Mouse (Mus musculus) limb, embryonic 13.5 days (tissue): ENCODE measurements at regions not wholly inside any gene's neighbourhood (a gene's known extent, or its start where the extent isn't known, plus 50 kb on each side); places are given as distances from the start of the nearest gene placed in this dataset.
A peak's percentile ranks its signal among the peaks of the same experiment; 100 is the strongest.

Experiments used
- ATAC-seq: fragments of 200-750 bp; cut with Nextera tagmentation; 2 replicates; pipeline ENCODE4 v1.8.0; 2017; ENCODE audit warnings: low read depth, moderate number of reproducible peaks, moderate TSS enrichment; ENCODE audit not compliant: low FRiP score
- H3K27ac ChIP-seq: fragments of 300-500 bp; sonication (generic); 2 replicates; pipeline ENCODE4 v1.5.1; 2015; ENCODE audit warnings: inconsistent platforms, mild to moderate bottlenecking, moderate library complexity
- H3K27me3 ChIP-seq: fragments of 300-500 bp; sonication (generic); 2 replicates; pipeline ENCODE4 v1.6.1; 2015; ENCODE audit warnings: mild to moderate bottlenecking, inconsistent platforms
- H3K36me3 ChIP-seq: fragments of 300-500 bp; sonication (generic); 2 replicates; pipeline ENCODE4 v1.6.1; 2015; ENCODE audit warnings: inconsistent platforms, mild to moderate bottlenecking, moderate library complexity
- H3K4me1 ChIP-seq: fragments of 300-500 bp; sonication (generic); 2 replicates; pipeline ENCODE4 v1.6.1; 2015; ENCODE audit warnings: inconsistent platforms
- H3K4me2 ChIP-seq: fragments of 300-500 bp; sonication (generic); replicated peaks from 2 replicates; pipeline ENCODE4 v1.6.1; 2015; ENCODE audit warnings: inconsistent platforms, mild to moderate bottlenecking, moderate library complexity
- H3K4me3 ChIP-seq: fragments of 300-500 bp; sonication (generic); 2 replicates; pipeline ENCODE4 v1.5.1; 2015; ENCODE audit warnings: moderate library complexity, mild to moderate bottlenecking, inconsistent platforms
- H3K9ac ChIP-seq: fragments of 300-500 bp; sonication (generic); 2 replicates; pipeline ENCODE4 v1.6.1; 2015; ENCODE audit warnings: mild to moderate bottlenecking, inconsistent platforms
- H3K9me3 ChIP-seq: fragments of 300-500 bp; sonication (generic); 2 replicates; pipeline ENCODE4 v1.6.1; 2016; ENCODE audit warnings: inconsistent platforms
- WGBS: fragments of 180-500 bp; shearing (Covaris S2); methylation state at CpG from one replicate; pipeline ENCODE4 v1.1.7; 2015; 5-methylcytosine and 5-hydroxymethylcytosine counted together

GRCm38 (mm10) chr2:101415002-101415401, 209.5 kb upstream of the Rag2 start:
- H3K4me3 ChIP-seq = no peak overlapping the region
- WGBS = 93% methylated on average over 1 of the region's 1 CpGs
- no peaks in the 10 kb centered on the region for H3K4me1 ChIP-seq
- no peak overlapping the region for H3K4me2 ChIP-seq
- H3K9ac ChIP-seq = no peak overlapping the region
- no peak overlapping the region for H3K27ac ChIP-seq
- H3K9me3 ChIP-seq = no peaks in the 10 kb centered on the region
- H3K36me3 ChIP-seq = no peaks in the 10 kb centered on the region
- no peaks in the 10 kb centered on the region for H3K27me3 ChIP-seq
- ATAC-seq = no peak

DNA sequence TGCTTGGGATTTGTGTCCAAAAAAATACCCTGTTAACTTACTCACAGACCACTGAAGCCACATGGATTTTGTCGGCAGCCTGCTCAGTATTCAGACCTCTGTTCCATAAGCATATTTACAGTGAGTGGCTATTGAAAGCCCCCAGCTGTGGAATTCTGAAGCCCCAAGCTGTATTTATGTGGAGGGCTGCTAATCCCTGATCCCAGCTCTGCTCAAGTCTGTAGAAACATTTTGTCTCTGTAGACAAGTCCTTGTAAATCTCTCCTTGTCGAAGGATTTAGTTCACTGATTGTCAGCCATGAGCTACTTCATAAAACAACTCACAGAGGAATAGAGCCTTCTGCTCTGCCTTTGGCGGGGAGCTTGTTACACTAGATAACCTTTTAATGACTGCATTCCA, 207.8 kb upstream of the Rag2 start:
- Histone ChIP-seq H3K9ac (no peak overlapping the region), H3K4me2 (no peak overlapping the region), H3K4me1 (no peaks in the 10 kb centered on the region), H3K27me3 (no peaks in the 10 kb centered on the region), H3K27ac (no peak overlapping the region), H3K4me3 (no peak overlapping the region), H3K9me3 (no peaks in the 10 kb centered on the region), H3K36me3 (no peaks in the 10 kb centered on the region)
- no peak for ATAC-seq
- WGBS = 60% methylated on average over 3 of the region's 3 CpGs

DNA sequence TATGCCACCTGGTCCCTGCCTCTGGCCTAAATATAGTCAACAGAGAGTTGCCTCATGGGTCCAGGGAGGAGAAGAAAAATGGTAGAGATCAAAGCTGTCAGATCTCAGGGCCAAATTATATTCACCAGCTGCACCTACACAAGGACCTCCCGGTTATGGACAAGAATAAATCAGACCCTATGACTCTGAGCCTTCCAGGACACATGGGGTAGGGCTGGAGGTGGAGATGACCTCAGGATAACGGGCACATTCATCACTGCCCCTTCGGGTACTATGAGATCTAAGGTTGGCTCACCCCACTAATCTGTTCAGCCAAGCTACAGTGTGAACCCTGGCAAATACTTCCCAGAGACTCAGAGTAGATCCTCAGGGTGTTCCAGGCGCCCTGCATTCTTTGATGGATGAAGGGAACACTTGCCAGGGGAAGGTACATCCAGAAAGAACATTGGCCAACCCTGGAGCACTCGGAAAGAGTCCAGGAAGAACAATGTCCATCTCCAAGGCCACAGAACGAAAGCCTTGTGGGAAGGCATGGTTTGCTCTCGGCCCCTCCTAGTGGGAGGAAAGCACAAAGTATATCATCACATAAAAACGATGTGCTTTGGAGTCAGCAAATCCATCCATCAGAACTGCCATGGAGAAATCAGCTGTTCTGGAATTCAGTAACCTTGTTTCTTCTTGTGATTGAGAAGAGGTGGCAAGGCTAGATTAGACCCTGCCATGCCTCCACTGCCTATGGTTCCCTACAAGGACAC, 191.2 kb upstream of the Rag2 start:
- Histone ChIP-seq H3K4me3 (no peak overlapping the region), H3K9ac (no peak overlapping the region), H3K27me3 (no peaks in the 10 kb centered on the region), H3K36me3 (no peaks in the 10 kb centered on the region), H3K4me1 (no peaks in the 10 kb centered on the region), H3K9me3 (no peaks in the 10 kb centered on the region), H3K27ac (no peak overlapping the region), H3K4me2 (no peak overlapping the region)
- WGBS = 74% methylated on average over 8 of the region's 8 CpGs
- ATAC-seq = no peak

GRCm38 (mm10) chr2:101440231-101440630, 184.3 kb upstream of the Rag2 start:
- Histone ChIP-seq H3K4me3 (no peak overlapping the region), H3K36me3 (no peaks in the 10 kb centered on the region), H3K4me2 (no peak overlapping the region), H3K27me3 (no peaks in the 10 kb centered on the region), H3K4me1 (no peaks in the 10 kb centered on the region), H3K27ac (no peak overlapping the region), H3K9me3 (no peaks in the 10 kb centered on the region), H3K9ac (no peak overlapping the region)
- no peak for ATAC-seq
- 50% methylated on average over 5 of the region's 5 CpGs for WGBS

GRCm38 (mm10) chr2:101441081-101441630, 183.4 kb upstream of the Rag2 start:
- Histone ChIP-seq H3K27me3 (no peaks in the 10 kb centered on the region), H3K4me3 (no peak overlapping the region), H3K27ac (no peak overlapping the region), H3K9me3 (no peaks in the 10 kb centered on the region), H3K4me1 (no peaks in the 10 kb centered on the region), H3K36me3 (no peaks in the 10 kb centered on the region), H3K9ac (no peak overlapping the region), H3K4me2 (no peak overlapping the region)
- 87% methylated on average over 5 of the region's 5 CpGs for WGBS
- ATAC-seq = no peak

DNA sequence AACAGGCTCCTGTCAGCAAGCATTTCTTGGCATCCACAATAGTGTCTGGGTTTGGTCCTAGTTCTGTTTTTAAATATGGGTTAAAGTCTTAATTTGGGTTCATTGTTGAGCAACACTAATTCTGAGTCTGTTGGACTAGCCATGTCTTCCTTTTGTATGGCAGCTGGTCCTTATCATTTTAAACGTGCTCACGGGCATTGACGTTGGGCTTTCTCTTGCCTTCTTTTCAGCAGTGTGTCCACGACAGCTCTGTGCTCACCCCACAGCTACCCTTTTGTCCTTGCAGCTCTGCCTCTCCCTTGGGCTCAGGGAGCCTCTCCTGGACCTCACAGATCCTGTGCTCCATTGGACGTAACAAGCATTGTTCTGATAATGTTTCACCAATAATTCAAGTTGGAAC, 168.9 kb upstream of the Rag2 start:
- no peak for ATAC-seq
- no peaks in the 10 kb centered on the region for H3K4me1 ChIP-seq
- no peak overlapping the region for H3K9ac ChIP-seq
- H3K27ac ChIP-seq = no peak overlapping the region
- no peaks in the 10 kb centered on the region for H3K27me3 ChIP-seq
- no peaks in the 10 kb centered on the region for H3K36me3 ChIP-seq
- no peak overlapping the region for H3K4me2 ChIP-seq
- H3K9me3 ChIP-seq = no peaks in the 10 kb centered on the region
- WGBS = 80% methylated on average over 5 of the region's 5 CpGs
- H3K4me3 ChIP-seq = no peak overlapping the region

DNA sequence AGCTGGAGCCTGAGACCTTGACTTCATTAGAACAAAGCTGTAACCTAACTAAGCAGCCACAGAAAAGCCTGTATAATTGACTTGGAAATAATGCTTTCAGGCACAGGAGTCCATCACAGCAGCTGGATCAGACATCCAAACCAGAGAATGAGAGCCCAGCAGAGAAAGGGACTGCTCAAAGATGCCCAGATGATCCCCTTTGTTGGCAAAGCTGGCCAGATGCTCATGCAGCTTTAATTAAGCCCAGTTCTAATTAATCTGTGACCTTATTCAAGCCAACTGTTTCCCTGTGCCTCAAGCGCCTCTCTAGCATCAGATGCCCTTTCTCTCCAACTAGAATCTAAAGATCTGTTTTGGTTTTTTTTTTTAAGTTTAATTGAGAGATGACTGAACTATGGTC, 165.6 kb upstream of the Rag2 start:
- no peak overlapping the region for H3K27ac ChIP-seq
- no peak overlapping the region for H3K9ac ChIP-seq
- no peak overlapping the region for H3K4me3 ChIP-seq
- no peaks in the 10 kb centered on the region for H3K4me1 ChIP-seq
- no peak for ATAC-seq
- H3K9me3 ChIP-seq = no peaks in the 10 kb centered on the region
- no peaks in the 10 kb centered on the region for H3K36me3 ChIP-seq
- 94% methylated on average over 1 of the region's 1 CpGs for WGBS
- H3K27me3 ChIP-seq = no peaks in the 10 kb centered on the region
- H3K4me2 ChIP-seq = no peak overlapping the region

DNA sequence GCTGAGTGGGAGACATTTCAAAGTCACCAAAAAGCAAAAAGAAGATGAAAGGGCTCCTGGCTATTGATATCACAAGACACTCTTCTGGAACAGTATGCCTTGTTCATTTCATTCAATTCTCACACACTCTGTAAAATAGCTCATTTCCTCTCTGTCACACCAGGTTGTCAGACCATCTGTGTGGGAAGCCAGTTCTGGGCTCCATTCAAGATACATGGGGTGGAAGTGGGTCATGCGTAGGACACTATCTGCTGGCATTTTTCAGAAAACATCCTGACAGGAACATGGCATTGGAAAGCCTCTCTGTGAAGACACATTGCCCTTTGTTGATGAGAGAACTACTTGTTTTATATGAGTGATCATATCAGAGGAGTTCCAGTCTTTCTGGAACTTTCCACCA, 162.1 kb upstream of the Rag2 start:
- Histone ChIP-seq H3K27me3 (no peaks in the 10 kb centered on the region), H3K4me2 (no peak overlapping the region), H3K9me3 (no peaks in the 10 kb centered on the region), H3K4me1 (0 out of 2 replicates have a peak, but pooled peaks cover 3% of the 10 kb centered on the region), H3K36me3 (no peaks in the 10 kb centered on the region), H3K9ac (no peak overlapping the region), H3K4me3 (no peak overlapping the region), H3K27ac (no peak overlapping the region)
- no peak for ATAC-seq
- 95% methylated on average over 1 of the region's 1 CpGs for WGBS

DNA sequence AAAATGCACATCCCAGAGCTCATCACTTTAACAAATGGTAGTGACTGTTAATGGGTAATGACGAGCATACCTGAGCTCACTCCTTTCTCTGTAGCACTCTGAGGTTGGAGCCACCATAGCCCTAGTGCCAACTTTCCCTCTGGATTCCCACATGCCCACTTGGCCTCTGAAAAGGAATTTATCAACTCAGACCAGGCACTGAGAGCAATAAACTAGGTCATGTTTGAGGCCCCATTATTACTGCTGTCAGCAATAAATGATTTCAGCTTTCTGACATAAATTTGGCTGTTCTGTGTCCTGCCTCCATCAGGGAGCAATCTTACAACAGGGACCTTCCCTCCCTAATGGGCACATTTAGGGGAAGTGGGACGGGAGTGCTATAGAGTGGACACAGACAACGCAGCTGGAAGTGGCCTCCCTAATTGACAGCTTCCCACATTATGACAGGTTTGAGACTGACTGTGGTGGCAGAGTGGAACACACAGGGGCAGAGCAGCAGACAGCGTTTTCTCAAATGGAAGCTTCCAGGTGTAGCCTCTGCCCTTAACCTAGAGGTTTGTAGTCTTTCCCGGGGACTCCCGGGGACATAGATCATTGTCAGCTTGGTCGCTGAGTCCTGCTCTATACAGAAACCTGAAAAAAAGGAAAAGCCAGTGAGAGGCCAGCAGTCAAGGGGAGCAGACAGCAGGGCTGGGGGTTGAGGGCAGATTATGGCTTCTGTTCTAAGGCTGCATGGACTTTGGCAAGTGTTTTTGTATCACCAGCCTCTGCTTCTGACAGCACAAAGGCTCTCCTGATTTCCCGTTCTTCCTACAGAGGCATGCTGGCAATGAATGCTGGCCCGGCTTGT, 160.0 kb upstream of the Rag2 start:
- Histone ChIP-seq H3K27me3 (no peaks in the 10 kb centered on the region), H3K4me1 (0 out of 2 replicates have a peak, but pooled peaks cover 3% of the 10 kb centered on the region), H3K9me3 (no peaks in the 10 kb centered on the region), H3K27ac (no peak overlapping the region), H3K4me3 (no peak overlapping the region), H3K9ac (no peak overlapping the region), H3K36me3 (no peaks in the 10 kb centered on the region), H3K4me2 (no peak overlapping the region)
- 60% methylated on average over 9 of the region's 9 CpGs for WGBS
- no peak for ATAC-seq

GRCm38 (mm10) chr2:101470569-101471100, 153.9 kb upstream of the Rag2 start:
- no peak overlapping the region for H3K27ac ChIP-seq
- WGBS = 90% methylated on average over 6 of the region's 6 CpGs
- no peak overlapping the region for H3K9ac ChIP-seq
- H3K4me1 ChIP-seq = no peaks in the 10 kb centered on the region
- H3K4me3 ChIP-seq = no peak overlapping the region
- H3K9me3 ChIP-seq = no peaks in the 10 kb centered on the region
- no peaks in the 10 kb centered on the region for H3K36me3 ChIP-seq
- H3K27me3 ChIP-seq = no peaks in the 10 kb centered on the region
- no peak for ATAC-seq
- no peak overlapping the region for H3K4me2 ChIP-seq

GRCm38 (mm10) chr2:101472449-101473115, 151.9 kb upstream of the Rag2 start:
- Histone ChIP-seq H3K4me2 (no peak overlapping the region), H3K36me3 (no peaks in the 10 kb centered on the region), H3K4me3 (no peak overlapping the region), H3K9ac (no peak overlapping the region), H3K4me1 (no peaks in the 10 kb centered on the region), H3K9me3 (no peaks in the 10 kb centered on the region), H3K27me3 (no peaks in the 10 kb centered on the region), H3K27ac (no peak overlapping the region)
- 31% methylated on average over 8 of the region's 8 CpGs for WGBS
- peak; percentile 79 for ATAC-seq

GRCm38 (mm10) chr2:101473116-101473485, 151.4 kb upstream of the Rag2 start:
- H3K27me3 ChIP-seq = no peaks in the 10 kb centered on the region
- no peaks in the 10 kb centered on the region for H3K36me3 ChIP-seq
- H3K4me3 ChIP-seq = no peak overlapping the region
- no peaks in the 10 kb centered on the region for H3K9me3 ChIP-seq
- 89% methylated on average over 4 of the region's 4 CpGs for WGBS
- no peak overlapping the region for H3K27ac ChIP-seq
- H3K4me2 ChIP-seq = no peak overlapping the region
- ATAC-seq = no peak
- no peak overlapping the region for H3K9ac ChIP-seq
- no peaks in the 10 kb centered on the region for H3K4me1 ChIP-seq
